Mouse (Mus musculus): ENCODE measurements around the gene Lpcat2b.
"Not testable (repeated sequence)": the region's sequence is repeated elsewhere in the genome, so short reads cannot be mapped to it uniquely, and the experiment has no call there.

Lpcat2b gene

DNA sequence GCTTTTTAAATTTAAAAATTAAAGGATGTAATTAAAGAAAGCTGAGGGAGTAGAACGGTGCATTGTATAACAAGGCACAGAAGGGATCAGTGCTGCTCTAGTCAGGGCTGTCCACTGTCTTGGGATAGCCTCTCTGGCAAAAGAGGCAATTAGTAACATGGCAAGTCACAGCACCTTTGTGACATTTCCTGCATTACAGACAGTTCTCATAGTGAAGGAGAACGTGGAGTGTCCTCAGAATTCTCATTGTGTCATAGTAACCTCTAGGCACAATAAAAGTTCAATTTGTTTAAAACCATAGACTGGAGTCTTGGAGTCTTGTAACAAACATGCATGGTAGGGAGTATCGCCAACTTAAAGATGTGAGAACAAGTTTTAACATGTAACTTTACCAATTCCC is at the start of gene Lpcat2b:
Lpcat2b (plus strand) TSS at position 301 of the 400 bp plus-strand sequence.
- no peak for DNase-seq

DNA sequence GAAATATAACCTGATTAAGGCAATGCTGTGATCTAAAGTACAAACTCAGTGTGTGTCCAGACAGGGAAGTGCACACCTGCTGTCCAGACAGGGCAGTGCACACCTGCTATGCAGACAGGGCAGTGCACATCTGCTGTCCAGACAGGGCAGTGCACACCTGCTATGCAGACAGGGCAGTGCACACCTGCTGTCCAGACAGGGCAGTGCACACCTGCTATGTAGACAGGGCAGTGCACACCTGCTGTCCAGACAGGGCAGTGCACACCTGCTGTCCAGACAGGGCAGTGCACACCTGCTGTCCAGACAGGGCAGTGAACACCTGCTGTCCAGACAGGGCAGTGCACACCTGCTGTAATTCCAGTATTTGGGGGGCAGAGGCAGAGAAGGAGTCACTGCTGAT is 44.9 kb upstream of the Lpcat2b start:
- DNase-seq = not testable (repeated sequence)

DNA sequence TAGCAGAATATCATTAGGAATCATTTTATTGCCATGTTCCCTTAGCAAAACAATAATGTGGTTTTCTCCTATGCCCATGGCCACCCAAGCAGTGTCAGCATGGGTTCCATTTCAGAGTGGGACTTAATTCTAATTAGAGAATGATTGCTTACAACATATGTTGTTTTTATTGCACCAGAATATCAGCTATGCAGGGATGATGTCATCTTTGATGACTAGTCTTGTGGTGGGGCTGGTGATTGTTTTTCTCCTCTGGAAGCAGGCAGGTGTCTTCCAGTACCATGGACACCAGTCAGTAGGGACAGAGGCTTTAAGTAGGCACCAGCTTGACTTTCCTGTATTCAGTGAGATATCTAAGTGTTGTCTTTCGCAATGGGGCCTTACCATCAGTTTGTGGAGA is 43.6 kb upstream of the Lpcat2b start:
- DNase-seq = no peak

DNA sequence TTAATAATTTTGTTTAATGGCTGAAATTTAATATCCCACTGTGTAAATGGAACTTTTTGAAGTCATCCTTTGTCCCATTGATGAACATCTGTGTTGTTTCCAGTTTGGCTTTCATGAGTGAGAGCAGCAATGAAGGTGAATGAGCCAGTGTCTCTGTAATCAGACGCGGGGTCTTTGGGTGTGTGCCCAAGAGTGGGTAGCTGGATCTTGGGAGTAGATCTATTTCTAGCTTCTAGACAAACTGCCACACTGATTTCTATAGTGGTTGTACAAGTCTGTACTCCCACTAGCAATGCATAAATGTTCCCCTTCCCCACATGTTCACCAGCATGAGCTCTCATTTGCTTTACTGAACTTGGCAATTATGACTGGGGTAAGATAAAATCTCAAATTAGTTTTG is 42.0 kb upstream of the Lpcat2b start:
- DNase-seq = no peak

DNA sequence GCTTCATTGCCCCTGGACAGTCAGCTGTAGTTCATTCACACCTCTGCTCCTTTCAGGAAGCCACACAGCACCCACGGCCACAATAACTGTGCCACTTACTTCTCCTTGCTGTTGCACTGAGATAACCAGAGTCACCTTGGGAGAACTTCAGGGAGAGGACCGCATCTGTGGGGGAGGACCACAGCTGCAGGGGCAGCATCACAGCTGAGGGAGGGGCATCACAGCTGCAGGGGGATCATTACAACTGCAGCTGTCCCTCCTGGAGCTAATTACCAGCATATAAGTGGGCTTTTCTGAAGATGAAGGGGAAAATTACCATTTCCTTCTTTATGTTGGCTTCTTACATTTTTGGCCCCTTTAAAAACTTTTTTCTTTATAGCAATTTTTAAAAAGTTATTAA is 36.9 kb upstream of the Lpcat2b start:
- DNase-seq = no peak

DNA sequence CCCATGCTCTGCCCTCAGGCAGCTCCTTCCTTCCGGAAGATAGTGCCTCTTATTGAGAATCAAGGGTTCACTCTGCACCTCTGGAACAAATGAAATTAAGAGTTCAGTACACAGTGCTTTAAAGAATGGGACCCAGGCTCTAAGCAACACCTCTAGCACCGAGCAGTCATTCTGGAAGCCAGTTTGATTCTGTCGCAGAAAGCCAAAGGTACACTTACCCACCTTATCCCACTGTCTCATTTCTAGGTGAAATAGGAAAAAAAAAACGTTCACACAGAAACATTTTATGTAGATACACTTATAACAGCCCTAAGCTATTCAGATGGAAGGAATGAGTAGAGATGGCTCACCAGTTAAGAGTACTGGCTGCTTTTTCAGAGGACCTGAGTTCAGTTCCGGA is 28.9 kb upstream of the Lpcat2b start, which contains the start of gene Ephx4:
Ephx4 (plus strand) TSS at position 301 of the 400 bp plus-strand sequence.
- no peak for DNase-seq

DNA sequence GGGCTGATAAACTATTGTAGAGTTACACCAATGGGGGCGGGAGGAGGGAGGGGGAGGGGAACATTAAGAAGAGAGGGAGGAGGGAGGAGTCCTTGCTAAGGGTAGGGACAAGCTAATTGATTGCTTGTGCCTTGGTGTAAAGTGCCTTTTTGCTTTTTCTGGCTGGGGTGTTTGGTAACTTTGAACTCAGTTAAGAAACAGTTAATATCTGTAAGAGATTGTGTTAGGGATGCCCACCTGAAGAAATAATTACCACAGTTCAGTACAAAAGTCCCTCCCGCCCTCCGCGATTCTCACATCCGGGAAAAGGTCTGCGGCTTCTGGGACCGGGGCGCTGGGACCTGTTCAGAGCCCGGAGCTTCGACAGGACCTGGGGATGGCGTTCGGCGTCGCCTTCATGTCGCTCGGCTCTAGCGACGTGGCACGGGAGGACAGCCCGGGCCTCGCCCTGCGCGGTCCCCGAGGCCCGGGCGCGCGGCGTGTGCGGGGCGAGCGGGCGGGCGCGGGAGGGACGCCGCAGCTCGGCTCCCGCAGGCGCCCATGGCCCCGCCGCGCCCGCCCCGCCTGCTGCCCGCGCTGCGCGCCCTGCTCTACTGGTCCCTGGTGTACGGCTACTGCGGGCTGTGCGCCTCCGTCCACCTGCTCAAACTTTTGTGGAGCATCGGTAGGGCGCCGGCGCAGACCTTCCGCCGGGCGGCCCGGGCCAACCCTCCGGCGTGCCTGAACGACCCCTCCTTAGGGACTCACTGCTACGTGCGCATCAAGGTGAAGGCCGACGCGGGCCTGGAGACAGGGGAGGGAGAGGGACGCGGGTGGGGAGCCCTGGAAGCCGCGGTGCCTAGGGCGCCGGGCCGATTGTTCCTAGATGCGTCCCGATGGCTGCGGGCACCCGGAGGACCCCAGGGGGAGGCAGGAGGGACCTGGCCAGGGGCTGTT is 28.1 kb upstream of the Lpcat2b start:
- peak; percentile 29 for DNase-seq

DNA sequence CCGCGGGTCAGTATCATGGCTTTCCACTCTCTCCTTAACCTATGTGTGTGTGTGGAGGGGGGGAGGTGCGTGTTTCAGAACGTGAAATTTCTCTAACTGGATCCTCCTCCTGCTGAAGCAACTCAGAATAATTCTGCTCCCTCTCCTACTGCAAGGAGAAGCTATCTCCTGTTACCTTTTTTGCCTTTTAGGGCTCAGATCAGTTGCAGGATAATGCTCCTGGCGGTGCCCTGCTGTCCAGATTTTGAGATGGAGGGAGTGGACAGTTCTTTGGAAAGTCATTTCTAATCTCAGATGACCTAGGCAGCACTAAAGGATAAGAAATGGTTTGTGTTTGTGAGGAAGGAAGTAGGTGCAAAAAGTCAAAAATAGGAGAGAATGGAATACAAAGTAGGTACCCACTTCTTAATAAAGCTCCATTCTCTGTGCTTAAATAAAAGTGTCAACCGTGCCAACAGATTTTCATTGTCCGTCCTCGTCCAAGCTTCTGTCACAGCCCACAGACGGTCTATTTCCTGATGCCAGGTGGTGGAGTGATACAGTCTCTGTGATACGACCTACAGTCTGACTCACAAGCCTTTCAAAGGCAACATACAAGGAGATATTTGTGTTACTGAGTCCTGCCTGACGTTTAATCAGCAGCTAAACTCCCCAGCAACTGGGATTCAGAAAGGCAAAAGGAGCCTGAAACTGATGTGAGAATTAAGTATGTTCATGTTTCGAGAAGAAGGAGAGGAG is 27.2 kb upstream of the Lpcat2b start:
- DNase-seq = no peak

DNA sequence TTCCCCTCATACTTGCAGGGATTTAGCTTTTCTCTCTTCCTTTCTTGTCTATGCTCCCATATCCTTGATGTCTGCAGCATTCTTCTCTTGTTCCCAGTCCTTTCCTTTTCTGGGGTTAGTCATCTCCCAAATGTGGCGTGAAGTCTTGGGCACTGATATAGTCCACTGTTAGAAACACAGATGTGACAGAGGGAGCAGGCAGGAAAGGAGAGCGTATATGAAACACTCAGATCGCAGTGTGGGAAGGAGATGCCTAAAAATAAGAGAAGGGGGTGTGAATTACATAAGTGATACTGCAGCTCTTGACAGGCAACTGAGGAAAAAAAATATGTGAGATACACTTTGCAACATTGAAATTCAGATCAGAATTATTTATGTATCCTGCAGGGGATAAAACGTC is 26.0 kb upstream of the Lpcat2b start:
- DNase-seq = no peak

DNA sequence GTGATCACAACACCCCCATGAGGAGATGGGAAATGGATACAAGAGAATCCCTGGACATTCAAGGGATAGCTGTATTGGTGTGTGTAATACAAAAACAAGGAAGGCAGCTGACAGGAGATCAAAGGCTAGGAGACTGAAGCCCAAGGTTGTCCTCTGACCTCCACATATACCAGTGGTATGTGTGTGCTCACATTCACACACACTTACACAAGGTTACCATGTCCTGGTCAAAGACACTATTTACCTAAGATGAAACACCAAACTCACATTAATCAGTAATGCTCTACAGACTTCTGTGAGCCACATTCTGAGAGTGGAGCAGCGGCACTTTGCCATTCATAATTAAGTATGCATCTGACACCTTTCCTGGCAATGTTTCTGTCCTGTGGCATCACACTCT is 21.0 kb upstream of the Lpcat2b start:
- DNase-seq = no peak

DNA sequence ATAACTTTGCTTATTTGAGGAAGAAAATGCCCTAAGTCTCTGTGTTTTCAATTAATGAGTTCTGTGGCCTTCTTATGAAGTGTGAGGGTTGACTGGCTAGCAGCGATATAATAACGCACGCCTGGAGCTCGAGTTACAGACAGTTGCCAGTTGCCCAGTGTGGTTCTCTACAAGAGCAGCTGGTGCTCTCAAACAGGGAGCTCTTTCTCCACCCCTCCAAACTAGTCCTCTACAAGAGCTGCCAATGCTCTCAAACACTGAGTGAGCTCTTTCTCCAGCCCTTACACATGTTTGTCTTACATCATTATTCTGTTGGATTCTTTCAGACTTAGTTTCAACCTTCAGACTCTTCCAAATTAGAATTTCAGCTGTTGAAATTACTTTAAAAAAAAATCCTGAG is 20.0 kb upstream of the Lpcat2b start:
- DNase-seq = no peak

DNA sequence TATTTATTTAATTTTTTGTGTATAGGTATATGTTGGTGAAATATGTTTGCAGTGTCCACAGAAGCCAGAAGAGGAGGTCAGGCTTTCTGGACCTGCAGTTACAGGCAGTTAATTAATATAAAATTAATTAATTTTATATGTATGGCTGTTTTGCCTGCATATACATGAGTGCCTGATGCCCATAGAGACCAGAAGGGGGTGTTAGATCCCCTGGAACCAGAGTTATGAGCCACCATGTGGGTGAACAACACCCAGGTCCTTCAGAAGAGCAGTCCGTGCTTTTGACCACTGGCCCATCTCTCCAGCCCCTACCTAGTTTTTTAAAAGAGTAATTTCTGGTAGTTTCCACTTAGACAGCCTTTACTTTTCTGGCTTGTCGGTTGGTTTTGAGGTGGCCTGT is 19.1 kb upstream of the Lpcat2b start:
- no peak for DNase-seq

DNA sequence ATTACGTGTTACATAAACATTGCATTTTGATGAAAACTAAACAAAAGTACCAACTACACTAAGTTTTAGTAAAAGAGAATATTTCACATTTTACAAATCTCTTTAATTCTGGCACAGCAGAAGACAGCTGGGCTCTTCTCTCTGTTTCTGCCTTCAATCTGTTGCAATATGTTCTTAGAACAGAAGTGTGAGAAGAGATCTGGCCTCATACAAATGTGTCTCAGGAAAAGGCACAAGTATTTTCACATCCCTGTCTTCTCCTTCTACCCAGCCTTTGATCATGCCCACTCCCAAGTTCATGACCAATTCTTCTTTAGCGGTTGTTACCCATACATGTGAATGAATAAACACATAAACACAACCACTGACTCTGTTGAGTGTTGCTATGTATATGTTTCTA is 16.3 kb upstream of the Lpcat2b start:
- DNase-seq = no peak

DNA sequence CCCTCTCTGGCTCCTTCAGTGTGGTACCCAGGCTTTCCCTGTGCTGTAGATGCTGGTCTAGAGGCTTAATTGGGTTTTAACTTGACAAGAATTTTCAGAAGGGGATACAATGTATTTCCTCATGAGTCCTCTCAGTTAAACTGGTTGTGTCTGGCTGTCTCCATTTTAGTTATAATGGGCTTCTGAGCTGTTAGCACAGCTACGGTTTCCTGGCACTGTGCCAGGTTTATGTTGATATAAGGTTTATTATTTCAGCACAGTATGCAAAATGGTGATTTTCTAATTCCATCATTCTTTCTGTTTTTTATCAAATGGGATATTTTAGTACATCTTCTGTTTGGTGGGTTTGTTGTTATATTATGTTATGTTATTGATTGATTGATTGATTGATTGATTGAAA is 9.7 kb upstream of the Lpcat2b start:
- no peak for DNase-seq

DNA sequence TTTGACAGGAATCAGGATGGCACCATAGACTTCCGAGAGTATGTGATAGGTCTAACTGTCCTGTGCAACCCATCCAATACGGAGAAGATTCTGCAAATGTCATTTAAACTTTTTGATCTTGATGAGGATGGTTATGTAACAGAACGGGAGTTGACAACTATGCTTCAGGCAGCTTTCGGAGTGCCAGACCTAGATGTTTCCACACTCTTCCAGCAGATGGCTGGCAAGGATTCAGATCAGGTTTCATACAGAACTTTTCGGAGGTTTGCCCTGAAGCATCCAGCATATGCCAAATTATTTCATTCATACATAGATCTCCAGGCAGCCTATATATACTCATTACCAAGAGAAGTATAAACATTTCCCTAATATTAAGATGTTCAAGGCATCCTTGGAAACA is 2.7 kb downstream of the Lpcat2b start:
- DNase-seq = no peak

DNA sequence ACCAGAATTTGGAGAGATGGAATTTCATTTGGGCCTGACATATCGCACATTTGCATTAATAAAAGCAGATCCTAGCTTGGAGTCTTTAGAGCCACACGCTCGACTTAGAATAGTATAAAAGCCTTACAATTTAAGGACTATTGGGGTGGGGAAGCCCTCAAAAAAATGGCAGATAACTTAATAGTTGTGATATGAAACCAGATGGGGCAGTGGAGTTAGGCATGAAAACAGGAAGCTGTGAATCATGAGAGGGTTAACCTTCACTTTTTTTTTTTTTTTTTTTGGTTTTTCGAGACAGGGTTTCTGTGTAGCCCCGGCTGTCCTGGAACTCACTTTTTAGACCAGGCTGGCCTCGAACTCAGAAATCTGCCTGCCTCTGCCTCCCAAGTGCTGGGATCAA is 4.8 kb downstream of the Lpcat2b start:
- DNase-seq = no peak

DNA sequence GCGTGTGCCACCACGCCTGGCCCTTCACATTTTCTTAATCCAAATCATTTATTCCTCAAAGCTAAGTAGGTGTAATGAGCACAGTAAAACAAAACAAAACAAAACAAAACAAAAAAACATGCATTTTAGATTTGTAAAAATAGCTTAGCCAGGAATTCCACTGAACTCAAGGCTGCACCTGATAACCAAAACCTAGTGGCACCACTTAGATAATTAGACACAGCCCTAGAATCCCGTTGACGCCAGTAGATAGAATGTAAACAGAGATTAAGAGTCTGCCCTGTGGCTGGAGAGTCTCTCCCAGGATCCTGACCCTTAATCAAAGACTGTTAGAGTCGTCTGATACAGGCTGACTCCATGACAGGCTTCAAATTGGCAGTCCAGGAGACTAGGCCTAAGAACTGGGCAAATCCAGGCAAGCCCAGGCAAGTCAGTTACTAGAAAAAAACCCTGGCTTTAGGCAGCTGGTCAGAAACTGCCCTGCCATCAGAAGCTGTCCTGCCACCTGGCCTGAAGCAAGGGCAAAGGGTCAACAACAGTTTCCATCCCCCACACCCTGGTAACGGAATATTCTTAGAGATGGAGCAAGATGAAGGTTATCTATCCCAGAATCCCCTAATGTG is 5.3 kb downstream of the Lpcat2b start:
- no peak for DNase-seq

DNA sequence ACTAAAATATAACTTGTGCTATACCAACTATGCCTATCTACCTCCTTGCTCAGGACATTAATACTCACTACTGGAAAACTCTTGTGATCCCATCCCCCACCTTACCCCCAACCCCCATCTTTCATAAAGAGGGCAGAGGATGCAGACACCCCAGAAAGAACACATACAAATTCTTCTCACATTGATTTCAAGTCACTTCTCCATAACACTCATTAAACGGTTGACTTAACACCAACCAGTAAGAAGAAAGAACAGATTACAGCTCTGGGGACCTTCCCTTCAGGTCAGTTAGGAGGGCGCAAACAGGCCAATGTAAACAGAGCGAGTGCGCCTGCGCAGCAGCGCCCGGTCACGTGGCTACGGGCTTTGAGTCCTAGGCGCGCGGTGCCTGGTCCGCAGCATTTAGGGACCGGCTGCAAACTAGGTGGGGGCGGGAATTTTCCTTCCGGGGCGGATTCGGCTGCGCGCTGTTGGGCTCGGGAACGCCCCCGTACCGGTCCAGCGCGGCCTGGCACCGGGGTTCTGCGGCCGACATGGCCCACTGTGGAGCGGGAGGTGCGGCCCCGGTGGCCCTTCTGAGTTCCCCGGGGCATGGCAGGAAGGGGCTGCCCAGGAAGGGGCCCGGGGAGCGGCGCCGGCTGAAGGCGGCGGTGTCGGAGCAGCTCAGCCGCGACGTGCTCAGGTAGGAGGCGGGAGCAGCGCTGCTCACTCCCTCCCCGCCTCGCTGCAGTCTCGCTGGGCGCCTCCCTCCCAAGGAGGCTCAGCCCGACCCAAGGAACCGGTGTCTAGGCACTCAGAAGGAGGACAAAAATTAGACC is 6.3 kb downstream of the Lpcat2b start, which contains the start of gene Btbd8:
Btbd8 (plus strand) TSS at position 534 of the 818 bp plus-strand sequence.
- DNase-seq = peak; percentile 97

DNA sequence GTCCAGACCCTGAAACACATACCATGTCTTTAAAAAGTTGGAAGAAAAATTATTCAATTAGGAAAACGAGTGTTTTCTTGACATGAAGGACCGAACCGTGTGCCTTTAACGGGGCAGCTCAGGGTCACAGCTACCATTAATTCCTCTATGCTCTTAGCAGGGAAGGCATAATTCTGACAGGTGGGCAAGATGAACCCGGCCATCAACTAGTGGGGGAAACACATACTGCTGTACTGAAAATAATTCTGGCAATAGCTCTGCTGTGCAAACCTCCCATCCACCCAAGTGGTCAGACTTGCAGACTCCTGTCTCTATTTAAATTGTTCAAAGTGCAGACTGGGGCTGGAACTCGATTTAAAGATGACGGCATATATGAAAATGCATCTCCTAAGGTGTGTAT is 7.0 kb downstream of the Lpcat2b start:
- DNase-seq = no peak

DNA sequence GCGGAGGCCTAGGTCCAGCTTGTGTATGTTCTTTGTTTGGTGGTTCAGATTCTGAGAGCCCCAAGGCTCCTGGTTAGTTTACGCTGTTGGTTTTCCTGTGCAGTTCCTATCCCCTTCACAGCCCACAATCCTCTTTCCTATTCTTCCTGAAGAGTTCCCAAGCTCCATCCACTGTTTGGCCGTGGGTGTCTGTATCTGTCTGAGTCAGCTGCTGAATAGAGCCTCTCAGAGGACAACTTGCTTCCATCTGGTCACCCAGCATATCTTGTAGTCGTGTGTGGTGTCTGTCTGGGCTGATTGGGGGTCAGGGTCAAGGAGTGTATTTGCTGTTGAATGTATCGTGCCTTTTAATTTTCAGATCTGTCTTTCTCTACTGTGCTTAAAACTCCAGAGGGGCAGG is 10.5 kb downstream of the Lpcat2b start:
- no peak for DNase-seq

DNA sequence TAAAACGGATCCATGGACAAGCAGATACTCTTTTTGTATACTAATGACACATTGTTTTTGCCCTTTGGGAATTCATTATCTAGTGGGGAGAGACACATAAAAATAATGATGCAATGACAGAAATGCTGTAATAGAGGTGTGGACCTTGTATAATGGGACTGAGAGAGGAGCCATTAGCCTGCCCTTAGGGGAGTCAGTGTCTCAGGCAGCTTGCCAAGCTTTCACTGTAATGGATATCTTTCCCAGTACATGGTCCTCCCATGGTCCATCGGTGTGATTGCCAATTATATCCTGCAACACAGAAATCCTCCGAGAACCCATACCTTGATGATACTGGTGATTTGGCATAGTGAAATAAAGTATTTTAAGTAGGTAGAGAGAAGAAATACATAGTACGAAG is 12.9 kb downstream of the Lpcat2b start:
- no peak for DNase-seq

DNA sequence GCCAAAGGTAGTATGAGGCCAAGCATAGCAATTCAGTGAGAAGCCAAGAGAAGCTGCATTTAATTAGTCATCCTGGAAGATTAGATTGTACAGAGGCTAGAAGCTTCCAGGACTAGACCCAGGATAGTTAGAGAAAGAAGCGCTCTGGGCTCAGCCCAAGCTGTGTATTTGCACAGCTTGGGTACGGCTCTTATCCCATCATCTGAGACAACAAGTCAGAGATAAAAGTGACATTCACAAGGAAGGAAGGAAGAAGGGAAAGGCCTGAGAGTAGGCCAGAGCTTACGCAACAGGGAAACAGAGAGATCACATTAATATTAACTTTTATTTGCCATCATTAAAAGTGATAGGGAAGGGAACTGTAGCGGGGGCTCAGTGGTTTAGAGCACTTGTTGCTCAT is 16.6 kb downstream of the Lpcat2b start:
- no peak for DNase-seq

DNA sequence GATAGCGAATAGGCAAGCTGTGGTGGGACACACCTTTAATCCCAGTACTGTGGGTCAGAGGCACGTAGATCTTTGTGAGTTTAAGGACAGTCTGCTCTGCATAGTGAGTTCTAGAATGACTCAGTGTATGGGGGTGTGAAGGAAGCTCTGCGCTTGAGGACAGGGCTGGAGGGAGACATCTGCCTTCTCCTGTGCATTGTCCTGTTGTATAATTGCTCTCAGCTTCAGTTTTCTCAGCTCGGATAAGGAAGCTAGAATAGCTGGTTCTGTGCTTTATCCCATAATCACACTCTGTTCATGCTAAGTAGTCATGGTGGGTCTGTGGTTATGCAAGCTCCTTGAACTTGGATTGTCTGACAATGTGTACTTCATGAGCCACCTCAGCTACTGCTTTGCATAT is 17.4 kb downstream of the Lpcat2b start:
- DNase-seq = no peak
